Mouse (Mus musculus) v-Abl transformed pro-B cells (cell line): ENCODE measurements at regions not wholly inside any gene's neighbourhood (a gene's known extent, or its start where the extent isn't known, plus 50 kb on each side); places are given as distances from the start of the nearest gene placed in this dataset.

Experiments used
- in situ Hi-C, 2 experiments: fragments of 400-800 bp; cut with MboI; formaldehyde crosslinking; loops; one replicate each; pipeline ENCODE4 v1.15.1; 2025; ENCODE audit not compliant: unreplicated experiment in 2 of 2

- in situ Hi-C loops = no loop called here
Measured at GRCm38 (mm10) chr15:31977563-31977962, 199.5 kb upstream of the Tas2r119 start.

- in situ Hi-C loops = no loop called here
Measured at GRCm38 (mm10) chr15:31979961-31980360, 197.1 kb upstream of the Tas2r119 start.

GRCm38 (mm10) chr15:31980791-31981190 lies 196.3 kb upstream of the Tas2r119 start:
- in situ Hi-C loops = no loop called here

GRCm38 (mm10) chr15:31987291-31987690 lies 189.8 kb upstream of the Tas2r119 start:
- in situ Hi-C loops = no loop called here

- in situ Hi-C loops = no loop called here
Measured at GRCm38 (mm10) chr15:31989093-31989492, 188.0 kb upstream of the Tas2r119 start.

GRCm38 (mm10) chr15:31989593-31990290 lies 187.3 kb upstream of the Tas2r119 start:
- in situ Hi-C loops = no loop called here

- in situ Hi-C loops = no loop called here
Measured at GRCm38 (mm10) chr15:31997996-31998395, 179.1 kb upstream of the Tas2r119 start.

- in situ Hi-C loops = no loop called here
Measured at GRCm38 (mm10) chr15:31999553-31999952, 177.5 kb upstream of the Tas2r119 start.

GRCm38 (mm10) chr15:32002950-32003422 lies 174.1 kb upstream of the Tas2r119 start:
- in situ Hi-C loops = loop anchor here in 1 of 2 experiments (10.0 kb wide), 1 partner anchor 388 kb away; no protein-coding TSS in a partner anchor

GRCm38 (mm10) chr15:32003489-32003888 lies 173.6 kb upstream of the Tas2r119 start:
- in situ Hi-C loops = loop anchor here in 1 of 2 experiments (10.0 kb wide), 1 partner anchor 389 kb away; no protein-coding TSS in a partner anchor

- in situ Hi-C loops = loop anchor here in 1 of 2 experiments (5.0 to 10.0 kb wide), 2 partner anchors 391 to 721 kb away; no protein-coding TSS in a partner anchor
Measured at GRCm38 (mm10) chr15:32005986-32006385, 171.1 kb upstream of the Tas2r119 start.

- in situ Hi-C loops = loop anchor here (5.0 to 10.0 kb wide), 7 partner anchors 235 to 717 kb away; partner anchors contain the start of gene Sema5a (in 1 of the 2)
Measured at GRCm38 (mm10) chr15:32009818-32010217, 167.3 kb upstream of the Tas2r119 start.

GRCm38 (mm10) chr15:32012044-32012443 lies 165.0 kb upstream of the Tas2r119 start:
- in situ Hi-C loops = loop anchor here (5.0 to 10.0 kb wide), 6 partner anchors 233 to 705 kb away; partner anchors contain the start of gene Sema5a (in 1 of the 2)

- in situ Hi-C loops = loop anchor here (5.0 to 10.0 kb wide), 6 partner anchors 232 to 704 kb away; partner anchors contain the start of gene Sema5a (in 1 of the 2)
Measured at GRCm38 (mm10) chr15:32012838-32013237, 164.3 kb upstream of the Tas2r119 start.

GRCm38 (mm10) chr15:32015169-32015568 lies 161.9 kb upstream of the Tas2r119 start:
- in situ Hi-C loops = loop anchor here (10.0 kb wide), 4 partner anchors 230 to 550 kb away; partner anchors contain the start of gene Sema5a (in 1 of the 2)

GRCm38 (mm10) chr15:32020323-32021008 lies 156.6 kb upstream of the Tas2r119 start:
- in situ Hi-C loops = loop anchor here in 1 of 2 experiments (5.0 kb wide), 1 partner anchor 217 kb away; no protein-coding TSS in a partner anchor

GRCm38 (mm10) chr15:32021009-32021602 lies 156.0 kb upstream of the Tas2r119 start:
- in situ Hi-C loops = loop anchor here in 1 of 2 experiments (5.0 kb wide), 1 partner anchor 216 kb away; no protein-coding TSS in a partner anchor

GRCm38 (mm10) chr15:32034091-32034490 lies 143.0 kb upstream of the Tas2r119 start:
- in situ Hi-C loops = no loop called here

- in situ Hi-C loops = no loop called here
Measured at GRCm38 (mm10) chr15:32034790-32035189, 142.3 kb upstream of the Tas2r119 start.

- in situ Hi-C loops = no loop called here
Measured at GRCm38 (mm10) chr15:32041764-32042163, 135.3 kb upstream of the Tas2r119 start.

GRCm38 (mm10) chr15:32042173-32042572 lies 134.9 kb upstream of the Tas2r119 start:
- in situ Hi-C loops = no loop called here
